Mouse (Mus musculus) kidney, adult 2 months (tissue): Measurements from ENCODE around the gene Bphl.

ENCODE experiments used
- CTCF ChIP-seq: fragments of 200-500 bp; conservative IDR thresholded peaks from 2 replicates; pipeline ENCODE4 v1.5.1; 2011; ENCODE audit warnings: low read depth, mild to moderate bottlenecking, control low read depth, low read length, moderate library complexity, mixed read lengths; ENCODE audit not compliant: insufficient read depth, insufficient read length
- POLR2A ChIP-seq: fragments of 200-500 bp; IDR thresholded peaks from one replicate; pipeline ENCODE4 v1.6.1; 2011; ENCODE audit warnings: low read depth, low read length, control low read depth

GRCm38 (mm10) chr13:34007234-34007633 is 30.2 kb upstream of the Bphl start:
- no peak for TF ChIP-seq POLR2A
- TF ChIP-seq CTCF = no peak
